Mouse (Mus musculus) olfactory bulb, adult 2 months (tissue): ENCODE measurements around the gene Ankrd11. TPM values are rescaled to one million over a fixed set of nuclear protein-coding genes. Genes with fewer than 3 reads are reported as not detected.

Experiments
- H3K27ac ChIP-seq: fragments of 200-500 bp; 2 replicates; pipeline ENCODE4 v1.5.1; 2012; ENCODE audit warnings: low read depth, low read length; ENCODE audit not compliant: insufficient read depth
- H3K4me1 ChIP-seq: fragments of 200-500 bp; 2 replicates; pipeline ENCODE4 v1.6.1; 2012; ENCODE audit warnings: low read length; ENCODE audit not compliant: control insufficient read depth, insufficient read depth
- H3K4me3 ChIP-seq: fragments of 200-500 bp; 2 replicates; pipeline ENCODE4 v1.5.1; 2012; ENCODE audit warnings: mild to moderate bottlenecking, low read depth, low read length, moderate library complexity; ENCODE audit not compliant: insufficient read depth
- CTCF ChIP-seq: fragments of 200-500 bp; IDR thresholded peaks from 2 replicates; pipeline ENCODE4 v1.5.1; 2012; ENCODE audit warnings: low read depth, mild to moderate bottlenecking, low read length, moderate library complexity; ENCODE audit not compliant: insufficient read depth
- POLR2A ChIP-seq: fragments of 200-500 bp; IDR thresholded peaks from 2 replicates; pipeline ENCODE4 v1.6.1; 2012; ENCODE audit warnings: mild to moderate bottlenecking, low read depth, low read length, moderate library complexity; ENCODE audit not compliant: insufficient read depth
- WGBS: fragments of 180-500 bp; shearing (Covaris S2); methylation state at CpG from one replicate; pipeline ENCODE4 v1.1.7; 2018; 5-methylcytosine and 5-hydroxymethylcytosine counted together
- polyA plus RNA-seq: library from polyadenylated mRNA; stranded (reverse); fragments of >200 nt; gene quantifications from 2 replicates; pipeline ENCODE4 v1.2.4, GENCODE M21; 2012; ENCODE audit warnings: low replicate concordance; ENCODE audit not compliant: missing spikeins, insufficient read depth, insufficient read length

The Ankrd11 gene
- polyA plus RNA-seq, 1 experiment = 219 TPM

DNA sequence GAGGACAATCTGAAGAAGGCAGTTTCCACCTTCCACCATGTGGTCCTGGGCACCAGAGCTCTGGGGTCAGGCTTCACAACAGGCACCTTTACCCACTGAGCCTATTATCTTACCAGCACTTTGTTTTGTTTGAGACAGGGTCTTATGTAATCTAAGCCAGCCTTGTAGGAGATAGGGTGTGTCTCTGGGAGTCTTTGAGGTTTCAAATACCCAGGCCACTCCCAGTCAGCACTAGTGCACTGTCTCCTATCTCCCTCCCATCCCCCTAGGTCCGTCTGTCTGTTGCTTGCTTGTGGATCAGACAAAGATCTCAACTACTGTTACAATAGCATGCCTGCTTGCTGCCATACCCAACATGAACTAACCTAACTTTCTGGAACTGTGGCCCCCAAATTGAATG is 81.1 kb downstream of the Ankrd11 start:
- H3K27ac ChIP-seq = no peak overlapping the region
- H3K4me1 ChIP-seq = peaks cover 16% of the 10 kb centered on the region
- no peak overlapping the region for H3K4me3 ChIP-seq
- no peak for TF ChIP-seq CTCF
- no peak for TF ChIP-seq POLR2A
- WGBS = 50% methylated on average over 1 of the region's 1 CpGs

DNA sequence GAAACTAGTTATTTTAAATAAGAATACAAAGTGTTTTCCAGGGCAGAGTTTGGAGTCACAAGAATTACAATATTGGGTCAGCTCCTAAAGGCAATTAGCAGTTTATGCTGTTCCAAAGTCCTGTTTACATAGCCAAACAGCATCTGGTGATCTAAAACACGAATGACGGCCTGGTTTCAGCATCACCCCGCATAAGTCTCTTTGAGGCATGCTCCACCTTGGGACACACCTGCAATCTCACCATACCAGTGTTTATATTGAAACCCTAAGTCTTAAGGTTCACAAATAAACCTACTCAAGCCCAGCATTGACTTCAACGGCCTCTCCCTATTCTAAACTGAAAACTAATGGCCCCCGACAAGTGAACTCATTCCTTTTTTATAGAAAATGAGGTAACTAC is 81.8 kb downstream of the Ankrd11 start:
- TF ChIP-seq POLR2A = no peak
- no peak for TF ChIP-seq CTCF
- WGBS = 67% methylated on average over 5 of the region's 5 CpGs
- Histone ChIP-seq H3K4me1 (peaks cover 18% of the 10 kb centered on the region), H3K27ac (no peak overlapping the region), H3K4me3 (no peak overlapping the region)

DNA sequence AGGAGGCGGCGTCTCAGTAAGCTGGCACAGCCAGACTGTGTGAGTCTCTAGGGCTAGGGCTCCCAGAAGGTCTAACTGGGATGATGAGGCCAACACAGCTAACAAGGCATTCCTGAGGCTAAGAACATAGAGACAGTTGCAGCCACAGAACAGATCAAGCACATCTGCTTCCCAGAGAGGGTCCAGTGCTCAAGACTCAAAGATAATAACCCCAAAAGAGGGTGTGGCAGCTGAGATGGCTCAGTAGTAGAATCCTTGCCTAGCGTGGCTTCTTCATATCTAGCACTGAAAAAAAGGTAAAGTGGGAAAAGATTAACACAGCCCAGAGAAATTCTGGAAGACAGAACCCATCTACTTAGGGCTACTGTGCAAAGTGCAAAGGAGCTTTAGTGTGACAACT is 86.1 kb downstream of the Ankrd11 start:
- Histone ChIP-seq H3K4me3 (no peak overlapping the region), H3K4me1 (peaks cover 23% of the 10 kb centered on the region), H3K27ac (no peak overlapping the region)
- TF ChIP-seq CTCF (no peak), POLR2A (no peak)
- WGBS = 56% methylated on average over 3 of the region's 3 CpGs

DNA sequence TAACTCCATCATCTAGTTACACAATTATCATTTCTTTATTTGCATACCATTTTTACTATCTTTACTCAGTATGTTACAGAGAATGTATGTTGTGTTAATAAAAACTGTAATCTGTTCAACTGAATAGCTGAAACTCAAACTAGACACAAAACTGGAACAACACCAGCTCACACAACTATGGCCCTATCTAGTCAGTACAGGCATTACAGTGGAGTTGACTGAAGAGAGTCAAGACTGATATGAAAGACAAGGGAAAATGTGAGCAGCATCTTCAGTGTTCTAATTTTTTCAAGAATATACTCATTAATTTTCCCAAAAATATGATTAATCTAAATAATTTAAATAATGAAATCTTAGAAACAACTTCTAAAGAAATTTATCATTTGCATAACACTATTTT is 86.9 kb downstream of the Ankrd11 start:
- Histone ChIP-seq H3K4me3 (no peak overlapping the region), H3K27ac (no peak overlapping the region), H3K4me1 (peaks cover 21% of the 10 kb centered on the region)
- TF ChIP-seq CTCF = no peak
- no peak for TF ChIP-seq POLR2A

DNA sequence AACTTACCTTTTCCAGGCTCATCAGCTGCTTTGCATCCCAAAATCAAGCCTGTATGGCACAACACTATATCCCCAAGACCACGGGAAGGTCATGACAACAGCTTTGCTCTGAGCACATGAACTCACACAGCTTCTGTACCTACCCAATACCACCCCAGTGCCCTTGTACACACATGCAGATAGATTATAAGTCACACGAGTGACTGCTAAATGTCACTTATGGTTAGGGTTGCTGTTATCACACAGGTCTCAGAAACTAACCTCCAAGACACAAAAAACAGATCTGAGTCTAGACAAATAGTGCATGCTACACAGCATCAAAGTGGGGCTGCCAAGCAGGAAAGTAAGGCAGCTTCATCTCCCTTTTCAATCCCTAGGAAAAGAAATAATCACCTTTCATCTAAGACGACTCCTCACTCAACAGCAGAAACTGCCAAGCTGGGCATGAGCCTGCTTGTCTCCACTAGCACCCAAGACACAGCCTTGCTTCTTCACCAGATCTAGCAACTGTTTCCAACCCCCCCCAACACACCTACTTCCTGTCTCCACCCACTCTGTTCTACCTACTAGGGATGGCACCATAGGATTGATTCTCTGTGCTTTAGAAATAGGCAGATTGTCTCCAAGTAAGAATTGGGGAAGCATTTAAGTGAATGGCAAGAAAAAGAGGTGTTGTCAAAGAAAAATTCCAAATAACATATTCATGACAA is 87.8 kb downstream of the Ankrd11 start:
- Histone ChIP-seq H3K27ac (no peak overlapping the region), H3K4me3 (no peak overlapping the region), H3K4me1 (peaks cover 25% of the 10 kb centered on the region)
- TF ChIP-seq CTCF = no peak
- TF ChIP-seq POLR2A = no peak
- WGBS = 69% methylated on average over 3 of the region's 3 CpGs

DNA sequence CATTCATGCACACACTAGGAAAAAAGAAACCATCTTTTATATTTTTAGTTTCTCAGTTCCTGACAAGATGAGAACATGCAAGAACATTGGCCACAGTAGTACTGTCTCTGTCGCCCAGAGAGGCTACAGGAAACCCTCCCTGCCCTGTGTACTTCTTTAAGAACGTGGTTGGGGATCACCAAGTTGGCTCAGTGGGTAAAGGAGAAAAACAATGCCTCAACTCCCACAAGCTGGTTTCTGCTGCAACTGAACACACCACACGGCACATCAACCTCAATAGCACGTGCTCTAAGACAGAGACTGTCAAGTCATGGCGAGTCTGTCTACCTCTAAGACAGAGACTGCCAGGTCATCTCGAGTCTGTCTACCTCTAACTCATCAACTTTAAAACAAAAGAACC is 89.0 kb downstream of the Ankrd11 start:
- no peak overlapping the region for H3K27ac ChIP-seq
- TF ChIP-seq POLR2A (no peak), CTCF (no peak)
- no peak overlapping the region for H3K4me3 ChIP-seq
- WGBS = 70% methylated on average over 6 of the region's 6 CpGs
- peaks cover 25% of the 10 kb centered on the region for H3K4me1 ChIP-seq

DNA sequence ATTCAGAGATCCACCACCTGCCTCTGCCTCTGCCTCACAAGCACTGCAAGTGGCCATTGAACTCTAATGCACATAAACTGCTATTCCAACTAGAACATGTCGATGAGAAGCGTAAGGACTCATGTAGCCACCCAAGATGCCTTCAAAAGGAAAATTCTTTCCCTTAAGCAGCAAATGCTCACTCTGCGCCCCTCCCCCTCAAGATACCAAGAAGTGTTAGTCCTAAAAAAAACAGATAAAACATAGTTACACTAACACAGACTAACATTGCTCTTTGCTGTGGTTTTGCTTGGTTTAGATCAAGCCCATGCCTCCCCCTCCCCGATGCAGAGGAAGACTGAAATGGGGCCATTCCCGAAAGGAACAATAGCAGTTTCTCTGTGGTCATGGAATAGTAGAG is 90.6 kb downstream of the Ankrd11 start:
- WGBS = 69% methylated on average over 5 of the region's 5 CpGs
- peak overlapping the region; percentile 28; the same call in 1 of the 2 replicates for H3K27ac ChIP-seq
- H3K4me1 ChIP-seq = peaks cover 20% of the 10 kb centered on the region
- no peak for TF ChIP-seq CTCF
- no peak for TF ChIP-seq POLR2A
- no peak overlapping the region for H3K4me3 ChIP-seq

DNA sequence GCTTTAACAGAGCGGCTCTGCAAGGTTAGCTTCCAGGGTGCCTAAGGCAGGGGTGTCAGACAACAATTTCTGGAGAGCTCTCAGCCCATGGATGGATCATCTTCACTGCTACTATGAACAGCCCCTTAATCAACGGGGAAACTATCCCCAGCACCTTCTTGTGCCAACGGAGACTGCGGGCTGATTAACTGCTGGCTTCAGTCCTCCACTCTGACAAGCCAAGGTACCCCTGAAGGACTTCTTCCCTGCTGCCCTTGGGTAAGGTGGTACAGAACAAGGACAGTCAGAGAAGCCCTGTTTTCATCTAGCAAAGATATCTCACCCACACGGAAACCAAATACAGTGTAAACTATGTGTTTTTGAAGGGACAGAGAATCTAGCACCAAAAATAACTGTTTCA is 92.4 kb downstream of the Ankrd11 start:
- WGBS = 38% methylated on average over 5 of the region's 5 CpGs
- TF ChIP-seq POLR2A (no peak), CTCF (no peak)
- H3K4me3 ChIP-seq = no peak overlapping the region
- peaks cover 17% of the 10 kb centered on the region for H3K4me1 ChIP-seq
- H3K27ac ChIP-seq = no peak overlapping the region

DNA sequence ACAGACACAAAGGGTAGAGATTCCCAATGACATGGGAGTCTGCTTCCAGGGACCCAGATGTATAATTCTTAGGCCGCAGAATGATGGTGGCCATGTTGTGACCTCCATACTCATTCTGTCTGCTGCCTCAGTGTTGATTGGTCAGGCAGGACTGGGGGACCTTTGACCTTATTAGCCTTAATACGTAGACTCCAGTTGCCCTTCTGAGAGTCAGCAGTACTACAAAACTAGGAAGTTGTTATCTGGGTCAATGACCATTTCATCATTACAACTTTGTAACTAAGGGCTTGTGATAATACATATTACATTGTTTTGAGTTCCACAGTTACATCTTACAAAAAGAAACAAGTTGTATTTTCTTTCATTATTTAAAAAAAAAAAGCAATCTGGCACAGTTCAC is 96.3 kb downstream of the Ankrd11 start:
- peaks cover 12% of the 10 kb centered on the region for H3K4me1 ChIP-seq
- no peak for TF ChIP-seq POLR2A
- TF ChIP-seq CTCF = no peak
- no peak overlapping the region for H3K4me3 ChIP-seq
- WGBS = 76% methylated on average over 2 of the region's 2 CpGs
- H3K27ac ChIP-seq = no peak overlapping the region
